Mouse (Mus musculus) layer of hippocampus, postnatal 10 days (tissue): ENCODE data around the gene Pou4f1. TPM values are rescaled to one million over a fixed set of nuclear protein-coding genes. Genes with fewer than 3 reads are reported as not detected.

ENCODE experiments used
- DNase-seq, 2 experiments: peaks; one replicate each; pipeline ENCODE4 v3.0.0; 2021; ENCODE audit warnings: low spot score in 2 of 2
- total RNA-seq, 2 experiments: library from RNA; stranded (reverse); gene quantifications; 2 replicates each; pipeline ENCODE4 v1.2.3; 2021

The Pou4f1 gene
- total RNA-seq, 2 experiments from 2014 or later: not detected

- peak; percentile 3 to 17 for DNase-seq
Observed at GRCm38 (mm10) chr14:104457966-104458710, 9.7 kb downstream of the Pou4f1 start.

GRCm38 (mm10) chr14:104456976-104457375 is 10.8 kb downstream of the Pou4f1 start:
- no peak for DNase-seq

GRCm38 (mm10) chr14:104453824-104454223 is 14.0 kb downstream of the Pou4f1 start:
- DNase-seq: peak; percentile 22 to 37

- DNase-seq: no peak
Observed at GRCm38 (mm10) chr14:104434293-104434692, 33.5 kb downstream of the Pou4f1 start.

DNA sequence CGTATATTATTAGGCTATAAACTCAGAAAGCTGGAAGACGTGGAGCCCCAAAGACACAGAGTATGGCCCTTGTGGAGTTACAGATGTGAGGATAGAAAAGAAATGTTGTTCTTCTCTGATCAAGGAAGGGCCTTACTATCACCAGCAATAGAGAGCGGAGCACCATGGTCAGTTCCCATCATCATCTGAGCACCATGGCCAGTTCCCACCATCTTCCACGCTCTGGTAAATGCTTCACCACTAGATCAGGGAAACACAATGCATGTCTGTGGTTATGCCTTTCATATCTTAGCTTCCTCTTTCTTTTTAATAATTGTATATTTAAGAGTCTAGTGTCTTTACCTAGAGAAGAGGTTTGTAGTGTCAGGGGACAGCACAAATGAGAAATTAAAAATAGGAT is 37.0 kb downstream of the Pou4f1 start:
- DNase-seq: no peak

- DNase-seq: no peak
Observed at GRCm38 (mm10) chr14:104423688-104424470, 43.9 kb downstream of the Pou4f1 start.

Other genes starting within 250 kb of the Pou4f1 start
- gene Rnf219, start 54.6 kb upstream of the Pou4f1 start, total RNA-seq: 10 to 100 TPM; 13.7 to 15.7 TPM